Mouse (Mus musculus) regulatory T cell (primary cell): ENCODE measurements at regions not wholly inside any gene's neighbourhood (a gene's known extent, or its start where the extent isn't known, plus 50 kb on each side); places are given as distances from the start of the nearest gene placed in this dataset.

Experiments used
- in situ Hi-C: fragments of 300-600 bp; cut with MboI, MseI; formaldehyde crosslinking; loops from one replicate; pipeline ENCODE4 v1.15.1; 2025; ENCODE audit warnings: high pct_unique_total_duplicates

DNA sequence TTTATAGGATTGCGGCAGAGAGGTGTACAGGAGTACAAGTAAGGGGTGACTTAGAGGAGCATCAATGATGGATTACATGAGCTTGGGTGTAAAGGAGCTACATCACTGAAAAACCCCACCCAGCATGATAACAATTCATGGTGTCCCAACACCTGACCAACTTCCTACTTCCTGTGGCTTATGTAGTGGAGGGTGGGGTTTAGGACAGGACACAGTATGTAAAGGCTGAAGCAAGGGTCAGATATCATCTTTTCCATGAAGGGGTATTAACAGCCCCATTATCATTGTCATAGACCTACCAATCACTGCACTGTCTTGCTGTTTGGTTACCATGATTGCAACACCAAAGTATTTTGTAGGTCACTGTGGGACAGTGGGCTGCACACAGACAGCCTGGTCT is 2529.8 kb upstream of the Gm8797 start:
- in situ Hi-C loops, result loop anchor here (5.0 kb wide), 1 partner anchor 86 kb away; no protein-coding TSS in a partner anchor
